Comparison of ENCODE assay signal across 7 mouse cellular contexts in genomic region chr10:120794391-120794817, GRCm38 (mm10).
A peak's percentile ranks its signal among the peaks of the same experiment; 100 is the strongest.
DNase-seq lines count a peak whose midpoint lies in the region; ATAC-seq lines count a peak whose summit lies in the region.

No protein-coding gene starts in this region.

- H3K9ac ChIP-seq in kidney, embryonic 16.5 days (replicated peaks; ENCODE audit: low read length), result no peak overlapping the region
- H3K9ac ChIP-seq in embryonic facial prominence, embryonic 14.5 days (ENCODE audit: low read depth, low read length), result no peak overlapping the region
- H3K9ac ChIP-seq in intestine, embryonic 16.5 days (ENCODE audit: low read depth, low read length), result no peak overlapping the region
- no peak overlapping the region for H3K9ac ChIP-seq in neural tube, embryonic 12.5 days

- 0 out of 2 replicates have a peak, but pooled peaks cover 8% of the 10 kb centered on the region for H3K4me1 ChIP-seq in kidney, embryonic 16.5 days (ENCODE audit: insufficient read depth, low read length)
- H3K4me1 ChIP-seq in embryonic facial prominence, embryonic 14.5 days (ENCODE audit: control insufficient read depth, insufficient read depth, low read length), result peaks cover 15% of the 10 kb centered on the region; the same call in 1 of the 2 replicates
- H3K4me1 ChIP-seq in intestine, embryonic 16.5 days (ENCODE audit: control insufficient read depth, insufficient read depth, low read length), result 0 out of 2 replicates have a peak, but pooled peaks cover 4% of the 10 kb centered on the region
- peaks cover 7% of the 10 kb centered on the region; the same call in 1 of the 2 replicates for H3K4me1 ChIP-seq in neural tube, embryonic 12.5 days

- H3K27ac ChIP-seq in kidney, embryonic 16.5 days (ENCODE audit: low read length), result peak overlapping the region; percentile 48; the same call in 1 of the 2 replicates
- peak overlapping the region; percentile 44; the same call in 1 of the 2 replicates for H3K27ac ChIP-seq in embryonic facial prominence, embryonic 14.5 days (replicated peaks; ENCODE audit: low read depth, low read length)
- H3K27ac ChIP-seq in intestine, embryonic 16.5 days (ENCODE audit: low read length), result peak overlapping the region; percentile 24; the same call in 1 of the 2 replicates
- no peak overlapping the region for H3K27ac ChIP-seq in neural tube, embryonic 12.5 days

- H3K9me3 ChIP-seq in kidney, embryonic 16.5 days (ENCODE audit: low read length), result no peaks in the 10 kb centered on the region
- H3K9me3 ChIP-seq in embryonic facial prominence, embryonic 14.5 days (ENCODE audit: control insufficient read depth, low read length), result no peaks in the 10 kb centered on the region
- no peaks in the 10 kb centered on the region for H3K9me3 ChIP-seq in intestine, embryonic 16.5 days (ENCODE audit: control insufficient read depth, low read length)
- H3K9me3 ChIP-seq in neural tube, embryonic 12.5 days, result no peaks in the 10 kb centered on the region

- no peaks in the 10 kb centered on the region for H3K27me3 ChIP-seq in kidney, embryonic 16.5 days (ENCODE audit: insufficient read depth, low read length)
- no peaks in the 10 kb centered on the region for H3K27me3 ChIP-seq in embryonic facial prominence, embryonic 14.5 days (replicated peaks; ENCODE audit: control insufficient read depth, insufficient read depth, low read length)
- no peaks in the 10 kb centered on the region for H3K27me3 ChIP-seq in intestine, embryonic 16.5 days (replicated peaks; ENCODE audit: control insufficient read depth, insufficient read depth, low read length)
- H3K27me3 ChIP-seq in neural tube, embryonic 12.5 days (replicated peaks), result no peaks in the 10 kb centered on the region

- H3K36me3 ChIP-seq in kidney, embryonic 16.5 days (ENCODE audit: insufficient read depth, low read length), result no peaks in the 10 kb centered on the region
- H3K36me3 ChIP-seq in embryonic facial prominence, embryonic 14.5 days (ENCODE audit: control insufficient read depth, insufficient read depth, low read length), result peaks cover 4% of the 10 kb centered on the region; the same call in 1 of the 2 replicates
- H3K36me3 ChIP-seq in intestine, embryonic 16.5 days (ENCODE audit: control insufficient read depth, insufficient read depth, low read length), result no peaks in the 10 kb centered on the region
- H3K36me3 ChIP-seq in neural tube, embryonic 12.5 days, result no peaks in the 10 kb centered on the region

- H3K4me3 ChIP-seq in kidney, embryonic 16.5 days (ENCODE audit: low read length), result no peak overlapping the region
- H3K4me3 ChIP-seq in embryonic facial prominence, embryonic 14.5 days (ENCODE audit: low read depth, low read length), result no peak overlapping the region
- no peak overlapping the region for H3K4me3 ChIP-seq in intestine, embryonic 16.5 days (ENCODE audit: low read length)
- H3K4me3 ChIP-seq in neural tube, embryonic 12.5 days, result no peak overlapping the region

- no peak for ATAC-seq in kidney, embryonic 16.5 days (ENCODE audit: low FRiP score, low TSS enrichment)
- ATAC-seq in embryonic facial prominence, embryonic 14.5 days (ENCODE audit: low read depth), result 0 out of 2 replicates have a peak, but pooled peaks have one; percentile 26
- no peak for ATAC-seq in intestine, embryonic 16.5 days
- no peak for ATAC-seq in neural tube, embryonic 12.5 days (ENCODE audit: low FRiP score, low read depth)

- 20% methylated on average over 13 of the region's 13 CpGs for WGBS in kidney, embryonic 16.5 days
- 19% methylated on average over 13 of the region's 13 CpGs for WGBS in embryonic facial prominence, embryonic 14.5 days
- WGBS in intestine, embryonic 16.5 days, result 17% methylated on average over 13 of the region's 13 CpGs
- 29% methylated on average over 13 of the region's 13 CpGs for WGBS in neural tube, embryonic 12.5 days

- H3K4me2 ChIP-seq in kidney, embryonic 16.5 days (replicated peaks; ENCODE audit: low read depth, low read length), result peak overlapping the region; percentile 25; the same call in 1 of the 2 replicates
- H3K4me2 ChIP-seq in embryonic facial prominence, embryonic 14.5 days (ENCODE audit: low read depth, low read length), result peak overlapping the region; percentile 39
- 0 out of 2 replicates have a peak overlapping the region, but pooled peaks have one; percentile 16 for H3K4me2 ChIP-seq in intestine, embryonic 16.5 days (ENCODE audit: low read depth, low read length)
- H3K4me2 ChIP-seq in neural tube, embryonic 12.5 days (replicated peaks), result peak overlapping the region; percentile 2; the same call in 1 of the 2 replicates

- no peak for DNase-seq in kidney, adult 11 months
- peak; percentile 76 for DNase-seq in embryonic facial prominence, embryonic 14.5 days (ENCODE audit: low spot score)
- no peak for DNase-seq in cerebellum, postnatal 25 days
- no peak for DNase-seq in right cerebral cortex, postnatal 4 days
